Mouse (Mus musculus): ENCODE measurements around the gene Neto2.

GRCm38 (mm10) chr8:85604201-85604600 is 96.5 kb downstream of the Neto2 start:
- no peak for TF ChIP-seq CTCF (IDR thresholded peaks at IDR 0.05; ENCODE audit: control insufficient read depth, insufficient read depth, low read length)
- TF ChIP-seq POLR2A (IDR thresholded peaks at IDR 0.05; ENCODE audit: borderline replicate concordance, control insufficient read depth, low read depth, low read length) = no peak

Measured in bone marrow, adult 2 months (tissue).